Mouse (Mus musculus): ENCODE data around the gene Map2k6.

The Map2k6 gene

GRCm38 (mm10) chr11:110405607-110406006 lies 6.7 kb downstream of the Map2k6 start:
- no peak for DNase-seq

GRCm38 (mm10) chr11:110409131-110409530 lies 10.2 kb downstream of the Map2k6 start:
- DNase-seq, result peak; percentile 33

- no peak for DNase-seq
These were observed 10.9 kb downstream of the Map2k6 start for GRCm38 (mm10) chr11:110409776-110410175.

GRCm38 (mm10) chr11:110411596-110411995 lies 12.7 kb downstream of the Map2k6 start:
- DNase-seq, result no peak

GRCm38 (mm10) chr11:110414263-110414662 lies 15.3 kb downstream of the Map2k6 start:
- DNase-seq, result no peak

- no peak for DNase-seq
These were observed 17.8 kb downstream of the Map2k6 start for GRCm38 (mm10) chr11:110416691-110417090.

- DNase-seq, result no peak
These were observed 21.5 kb downstream of the Map2k6 start for GRCm38 (mm10) chr11:110420463-110420862.

GRCm38 (mm10) chr11:110426572-110427145 lies 27.7 kb downstream of the Map2k6 start:
- no peak for DNase-seq

- DNase-seq, result peak; percentile 66
These were observed 28.2 kb downstream of the Map2k6 start for GRCm38 (mm10) chr11:110427159-110427561.

- DNase-seq, result no peak
These were observed 30.1 kb downstream of the Map2k6 start for GRCm38 (mm10) chr11:110428999-110429398.

GRCm38 (mm10) chr11:110429837-110430418 lies 31.0 kb downstream of the Map2k6 start:
- no peak for DNase-seq

GRCm38 (mm10) chr11:110435839-110436556 lies 37.1 kb downstream of the Map2k6 start:
- DNase-seq, result no peak

- DNase-seq, result no peak
These were observed 38.1 kb downstream of the Map2k6 start for GRCm38 (mm10) chr11:110436998-110437397.

GRCm38 (mm10) chr11:110438135-110438534 lies 39.2 kb downstream of the Map2k6 start:
- no peak for DNase-seq

- DNase-seq, result no peak
These were observed 39.9 kb downstream of the Map2k6 start for GRCm38 (mm10) chr11:110438700-110439296.

- no peak for DNase-seq
These were observed 40.4 kb downstream of the Map2k6 start for GRCm38 (mm10) chr11:110439354-110439753.

GRCm38 (mm10) chr11:110444576-110444975 lies 45.7 kb downstream of the Map2k6 start:
- no peak for DNase-seq

- peak; percentile 84 for DNase-seq
These were observed 49.3 kb downstream of the Map2k6 start for GRCm38 (mm10) chr11:110448131-110448725.

- no peak for DNase-seq
These were observed 49.8 kb downstream of the Map2k6 start for GRCm38 (mm10) chr11:110448726-110449161.

- DNase-seq, result peak; percentile 82
These were observed 50.3 kb downstream of the Map2k6 start for GRCm38 (mm10) chr11:110449183-110449582.

GRCm38 (mm10) chr11:110450091-110450757 lies 51.3 kb downstream of the Map2k6 start:
- DNase-seq, result peak; percentile 56

GRCm38 (mm10) chr11:110450758-110451121 lies 51.8 kb downstream of the Map2k6 start:
- no peak for DNase-seq

GRCm38 (mm10) chr11:110451590-110451989 lies 52.7 kb downstream of the Map2k6 start:
- no peak for DNase-seq

All from retina, postnatal 1 day (tissue).